Mouse (Mus musculus) brain, embryonic 14.5 days (tissue): ENCODE measurements around the gene Trpm3. TPM values are rescaled to one million over a fixed set of nuclear protein-coding genes. Genes with fewer than 3 reads are reported as not detected.

Experiments used
- DNase-seq: peaks from one replicate; pipeline ENCODE4 v3.0.0-alpha.2; 2011; ENCODE audit warnings: low read depth
- CTCF ChIP-seq: fragments of 200-500 bp; IDR thresholded peaks from 2 replicates; pipeline ENCODE4 v1.5.1; 2012; ENCODE audit warnings: inconsistent platforms, mild to moderate bottlenecking, moderate library complexity, borderline replicate concordance; ENCODE audit not compliant: insufficient read depth, insufficient read length; ENCODE audit errors: extremely low read depth
- POLR2A ChIP-seq: fragments of 200-500 bp; IDR thresholded peaks from 2 replicates; pipeline ENCODE4 v1.6.1; 2012; ENCODE audit warnings: mild to moderate bottlenecking, inconsistent platforms, borderline replicate concordance; ENCODE audit not compliant: poor library complexity, insufficient read depth, insufficient read length, severe bottlenecking; ENCODE audit errors: extremely low read depth
- polyA plus RNA-seq: library from polyadenylated mRNA; depleted of rRNA; stranded (reverse); fragments of >200 nt; gene quantifications from 2 replicates; pipeline ENCODE4 v1.2.3, GENCODE M21; 2012

The Trpm3 gene
- polyA plus RNA-seq, 1 experiment, result 27.7 TPM

DNA sequence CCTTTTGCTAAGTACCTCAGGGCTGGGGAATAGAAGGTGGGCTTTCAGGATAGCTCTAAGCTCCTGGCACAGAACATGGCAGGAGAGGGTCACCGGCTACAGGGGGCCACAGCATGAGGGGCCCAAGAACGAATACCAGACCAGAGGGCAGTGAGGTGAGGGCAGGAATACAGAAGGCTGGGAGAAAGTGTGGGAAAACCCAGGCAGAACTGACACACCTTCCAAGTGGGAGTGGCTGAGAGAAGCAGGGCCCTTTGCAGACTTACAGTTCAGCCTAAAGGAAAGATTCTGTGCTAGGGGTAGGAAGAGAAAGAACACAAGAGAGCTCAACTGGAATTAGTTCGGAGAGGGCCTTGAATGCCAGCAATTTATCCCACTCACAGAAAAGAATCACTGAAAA, 896.9 kb downstream of the Trpm3 start:
- no peak for DNase-seq
- TF ChIP-seq CTCF (no peak), POLR2A (no peak)

DNA sequence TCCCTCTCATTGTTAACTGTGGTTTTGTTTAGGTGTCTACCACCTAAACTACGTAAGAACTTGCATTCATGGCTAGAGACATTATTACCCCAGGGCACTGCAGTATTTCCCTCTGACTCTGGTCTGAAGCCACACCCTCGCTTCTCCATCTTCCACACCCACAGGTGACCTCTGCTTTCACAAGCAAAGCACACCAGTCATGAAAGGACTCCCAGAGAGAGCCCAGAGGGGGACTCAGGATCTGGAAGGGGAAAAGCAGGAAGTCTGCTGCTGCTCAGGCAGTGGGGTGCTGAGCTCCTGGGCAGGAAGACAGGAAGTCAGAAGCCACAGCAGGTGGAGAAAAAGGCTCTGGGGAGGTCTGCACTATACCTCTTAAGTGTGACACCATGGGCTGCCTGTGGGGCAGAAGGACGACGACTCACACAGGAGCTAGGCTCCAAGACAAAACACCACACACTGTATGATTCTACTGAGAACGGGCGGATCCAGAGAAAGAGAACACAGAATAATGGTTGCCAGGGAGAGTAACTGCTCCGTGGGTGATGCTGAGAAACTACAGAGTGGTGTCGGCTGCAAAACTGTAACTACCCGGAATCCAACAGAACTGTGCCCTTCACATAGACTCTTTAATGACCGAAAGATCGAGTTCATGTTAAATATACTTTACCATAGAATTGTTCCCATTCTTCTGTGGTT, 898.1 kb downstream of the Trpm3 start:
- TF ChIP-seq CTCF, result no peak
- TF ChIP-seq POLR2A, result no peak
- DNase-seq, result peak; percentile 11

DNA sequence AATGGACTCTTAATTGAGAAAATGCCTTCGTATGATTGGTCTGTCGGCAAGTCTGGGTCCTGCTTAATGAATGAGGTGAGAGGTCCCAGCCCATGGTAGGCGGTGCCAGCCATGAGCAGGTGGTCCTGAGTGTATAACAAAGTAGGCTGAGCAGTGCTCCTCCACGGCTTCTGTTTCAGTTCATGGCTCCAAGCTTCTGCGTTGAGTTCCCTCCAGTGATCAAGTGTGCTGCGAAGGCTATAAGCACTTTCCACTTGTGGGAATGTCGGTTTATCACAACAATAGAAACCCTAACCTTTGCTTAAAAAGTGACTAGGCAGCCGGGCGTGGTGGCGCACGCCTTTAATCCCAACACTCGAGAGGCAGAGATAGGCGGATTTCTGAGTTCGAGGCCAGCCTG, 898.7 kb downstream of the Trpm3 start:
- TF ChIP-seq CTCF (no peak), POLR2A (no peak)

DNA sequence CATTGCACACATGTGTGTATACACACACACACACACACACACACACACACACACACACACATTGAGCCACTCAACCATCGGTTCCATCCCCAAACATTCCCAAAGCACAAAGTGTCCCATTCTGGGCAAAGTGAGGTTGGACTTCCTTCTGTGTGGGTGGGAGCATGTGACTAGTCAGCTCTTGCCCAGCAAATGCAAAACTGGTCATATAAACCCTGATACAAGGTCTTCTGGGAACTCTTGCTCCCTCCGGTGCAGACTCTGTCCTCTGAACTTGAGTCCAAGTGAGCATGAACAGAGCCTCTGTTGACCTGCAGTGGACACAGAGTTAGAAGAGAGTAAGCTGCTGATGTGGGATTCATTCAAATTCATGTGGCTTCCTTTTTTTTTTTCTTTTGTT, 899.5 kb downstream of the Trpm3 start:
- TF ChIP-seq CTCF (no peak), POLR2A (no peak)
- DNase-seq, result no peak

More for the DNA sequence above, 898.7 kb downstream of the Trpm3 start:
- DNase-seq, result no peak

DNA sequence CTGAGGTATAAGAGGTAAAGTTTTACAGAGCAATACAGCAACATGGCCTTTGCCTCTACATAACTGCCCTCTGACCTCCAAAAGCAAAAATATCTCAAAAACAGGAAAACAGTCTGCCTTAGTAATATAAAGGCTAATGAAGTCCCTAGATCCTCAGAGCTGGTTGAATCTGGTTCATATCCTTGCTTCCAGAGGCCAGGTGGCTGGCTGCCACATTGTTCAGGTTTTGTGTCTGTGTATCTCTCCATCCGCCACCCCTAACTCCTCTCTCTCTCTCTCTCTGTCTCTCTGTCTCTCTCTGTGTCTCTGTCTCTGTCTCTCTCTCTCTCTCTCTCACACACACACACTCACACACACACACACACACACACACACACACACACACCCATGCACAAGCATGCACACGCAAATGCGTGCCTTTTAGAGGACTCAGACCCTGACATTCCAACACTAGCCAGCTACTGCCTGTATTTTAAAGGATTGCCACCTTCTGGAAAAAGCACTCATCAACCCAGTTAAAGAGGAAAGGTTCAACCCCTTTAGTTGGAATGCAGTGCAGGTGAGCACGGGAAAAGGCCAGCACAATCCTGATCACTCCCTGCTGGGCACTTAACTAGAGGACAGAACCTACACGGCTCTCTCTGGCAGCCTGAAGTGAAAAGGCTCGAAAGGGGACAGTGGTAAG, 902.8 kb downstream of the Trpm3 start:
- DNase-seq, result no peak
- TF ChIP-seq CTCF (no peak), POLR2A (no peak)

DNA sequence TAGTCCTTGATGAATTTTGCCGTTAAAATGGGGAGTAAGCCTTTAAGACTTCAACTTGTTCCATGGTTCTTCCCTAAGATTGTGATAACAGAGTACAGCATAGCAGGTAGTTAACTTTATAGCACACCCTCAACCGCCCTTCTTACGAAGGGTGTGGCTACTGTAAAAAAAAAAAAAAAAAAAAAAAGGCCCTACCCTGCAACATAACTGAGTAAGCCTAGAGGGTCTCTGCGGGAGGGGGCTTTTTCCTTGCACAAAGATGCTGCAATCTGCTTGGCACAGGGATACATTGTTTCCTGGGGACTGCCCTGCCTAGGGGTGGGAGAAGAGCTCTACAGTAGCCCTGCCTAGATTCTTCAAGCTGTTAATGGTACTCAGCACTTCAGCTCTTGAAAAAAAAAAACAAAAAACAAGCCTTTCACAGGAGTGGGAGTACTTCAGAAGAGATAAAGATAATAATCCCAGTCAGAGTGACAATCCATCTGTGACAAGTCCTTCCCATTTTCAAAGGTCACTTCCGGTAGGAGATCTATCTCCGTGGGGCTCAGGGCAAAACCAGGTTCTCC, 903.4 kb downstream of the Trpm3 start:
- TF ChIP-seq CTCF (no peak), POLR2A (no peak)
- DNase-seq, result no peak

DNA sequence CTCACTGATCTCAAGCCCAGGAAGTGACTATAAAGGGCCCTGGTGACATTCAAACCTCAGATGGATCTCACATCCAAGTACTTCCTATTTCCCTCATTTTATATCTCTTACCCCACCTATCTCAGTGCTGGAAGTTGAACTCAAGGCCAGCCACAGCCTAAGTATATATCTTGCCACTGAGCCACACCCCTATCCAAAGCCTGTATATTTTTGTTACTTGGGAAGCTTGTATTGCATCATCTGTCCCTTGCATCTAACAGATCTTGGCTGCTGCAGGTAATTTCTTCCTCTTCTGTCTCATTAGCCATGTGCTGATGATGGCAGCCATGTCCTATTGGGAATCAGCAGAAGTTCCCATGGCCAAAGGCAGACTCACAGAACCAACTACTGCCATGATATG, 904.9 kb downstream of the Trpm3 start:
- DNase-seq, result no peak
- TF ChIP-seq CTCF (no peak), POLR2A (no peak)
